Mouse (Mus musculus): ENCODE measurements around the gene Hydin. TPM values are rescaled to one million over a fixed set of nuclear protein-coding genes. Genes with fewer than 3 reads are reported as not detected.
"Not testable (repeated sequence)": the region's sequence is repeated elsewhere in the genome, so short reads cannot be mapped to it uniquely, and the experiment has no call there.

Gene Hydin
- polyA plus RNA-seq, 1 experiment from 2014 or later, result 0.12 TPM

GRCm38 (mm10) chr8:110519790-110520189, 253.0 kb downstream of the Hydin start:
- Histone ChIP-seq H3K4me3 (ENCODE audit: low read depth, low read length) (no peak overlapping the region), H3K9ac (no peak overlapping the region), H3K27me3 (ENCODE audit: insufficient read depth, low read length) (no peaks in the 10 kb centered on the region), H3K4me1 (ENCODE audit: insufficient read depth) (no peaks in the 10 kb centered on the region), H3K9me3 (ENCODE audit: low read depth, low read length) (no peaks in the 10 kb centered on the region), H3K4me2 (no peak overlapping the region), H3K27ac (ENCODE audit: low read depth) (no peak overlapping the region), H3K36me3 (ENCODE audit: insufficient read depth) (no peaks in the 10 kb centered on the region)
- 75% methylated on average over 7 of the region's 7 CpGs for WGBS
- no peak for ATAC-seq (ENCODE audit: insufficient read depth)
- DNase-seq, result no peak
- TF ChIP-seq CTCF (IDR thresholded peaks at IDR 0.05; ENCODE audit: low read depth), result no peak

DNA sequence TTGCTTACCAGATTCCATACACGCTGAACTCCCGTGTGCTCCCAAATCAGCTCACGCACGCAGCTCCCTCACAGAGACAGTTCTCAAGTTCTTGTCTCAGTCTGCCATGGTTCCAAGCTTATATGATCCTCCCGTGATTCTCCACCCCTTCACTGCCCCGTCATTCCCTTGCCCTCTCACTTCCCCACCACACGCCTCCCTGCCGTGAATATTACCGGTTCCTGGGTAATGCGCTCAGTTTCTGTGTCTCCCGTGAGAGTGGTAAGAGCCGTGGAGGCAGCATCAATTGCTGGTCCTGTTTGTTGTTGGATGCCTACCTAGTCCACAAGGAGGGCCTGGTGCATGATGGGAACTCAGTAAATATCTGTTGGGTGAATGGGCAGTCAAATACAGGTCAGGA, 255.1 kb downstream of the Hydin start:
- no peaks in the 10 kb centered on the region for H3K9me3 ChIP-seq (ENCODE audit: low read depth, low read length)

GRCm38 (mm10) chr8:110522495-110522894, 255.7 kb downstream of the Hydin start:
- ATAC-seq (ENCODE audit: insufficient read depth); H3K4me2 ChIP-seq; H3K27ac ChIP-seq (ENCODE audit: low read depth); H3K4me1 ChIP-seq (ENCODE audit: insufficient read depth); DNase-seq; H3K9me3 ChIP-seq (ENCODE audit: low read depth, low read length); H3K36me3 ChIP-seq (ENCODE audit: insufficient read depth); H3K9ac ChIP-seq; H3K4me3 ChIP-seq (ENCODE audit: low read depth, low read length); H3K27me3 ChIP-seq (ENCODE audit: insufficient read depth, low read length): not testable (repeated sequence)
- 83% methylated on average over 7 of the region's 7 CpGs for WGBS

More for the DNA sequence above, 255.1 kb downstream of the Hydin start:
- WGBS, result 89% methylated on average over 12 of the region's 12 CpGs
- Histone ChIP-seq H3K27me3 (ENCODE audit: insufficient read depth, low read length) (no peaks in the 10 kb centered on the region), H3K36me3 (ENCODE audit: insufficient read depth) (no peaks in the 10 kb centered on the region), H3K4me1 (ENCODE audit: insufficient read depth) (no peaks in the 10 kb centered on the region), H3K4me2 (no peak overlapping the region), H3K4me3 (ENCODE audit: low read depth, low read length) (no peak overlapping the region), H3K27ac (ENCODE audit: low read depth) (no peak overlapping the region), H3K9ac (no peak overlapping the region)
- DNase-seq (no peak), ATAC-seq (ENCODE audit: insufficient read depth) (no peak)
- TF ChIP-seq CTCF (IDR thresholded peaks at IDR 0.05; ENCODE audit: low read depth), result no peak

DNA sequence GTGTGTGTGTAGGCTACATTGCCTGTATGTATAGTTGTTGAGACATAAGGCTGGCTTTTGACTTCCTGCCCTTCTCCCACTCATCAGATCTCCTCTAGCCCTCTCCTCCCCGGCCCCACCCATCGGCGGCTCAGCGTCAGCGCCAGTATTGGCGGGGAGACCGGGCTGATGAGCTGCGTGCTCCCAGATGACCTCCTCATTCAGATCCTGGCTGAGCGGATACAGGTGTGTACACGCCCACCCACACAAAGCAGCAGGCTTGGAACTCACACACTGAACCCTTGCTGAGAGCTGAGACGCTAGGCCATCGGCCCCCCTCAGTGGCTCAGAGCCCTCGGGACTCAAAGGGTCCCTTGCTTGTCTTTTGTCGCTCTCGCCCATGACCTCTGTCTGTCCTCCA, 256.2 kb downstream of the Hydin start:
- Histone ChIP-seq H3K4me2 (no peak overlapping the region), H3K27me3 (ENCODE audit: insufficient read depth, low read length) (no peaks in the 10 kb centered on the region), H3K9ac (no peak overlapping the region), H3K9me3 (ENCODE audit: low read depth, low read length) (no peaks in the 10 kb centered on the region), H3K36me3 (ENCODE audit: insufficient read depth) (no peaks in the 10 kb centered on the region), H3K27ac (ENCODE audit: low read depth) (no peak overlapping the region), H3K4me3 (ENCODE audit: low read depth, low read length) (no peak overlapping the region), H3K4me1 (ENCODE audit: insufficient read depth) (no peaks in the 10 kb centered on the region)
- 69% methylated on average over 15 of the region's 15 CpGs for WGBS
- no peak for DNase-seq
- no peak for ATAC-seq (ENCODE audit: insufficient read depth)
- TF ChIP-seq CTCF (IDR thresholded peaks at IDR 0.05; ENCODE audit: low read depth), result no peak

DNA sequence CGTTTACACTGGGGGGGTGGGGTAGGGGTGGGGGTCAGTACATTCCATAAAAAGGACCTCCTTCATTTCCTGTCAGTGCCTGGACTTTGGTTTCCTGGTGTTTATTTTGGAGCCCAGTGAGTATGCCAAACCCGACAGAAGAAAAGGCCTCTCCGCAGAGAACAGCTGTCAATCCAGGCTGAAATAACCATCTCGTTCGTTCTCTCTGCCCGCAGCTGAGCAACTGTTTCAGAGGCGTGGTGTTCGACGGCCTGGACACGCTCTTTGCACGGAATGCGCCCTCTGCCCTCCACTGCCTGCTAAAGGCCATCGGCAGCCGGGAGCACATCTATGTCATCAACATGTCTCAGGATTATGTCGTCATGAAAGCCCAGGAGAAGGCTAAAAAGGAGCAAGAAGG, 258.5 kb downstream of the Hydin start:
- ATAC-seq (ENCODE audit: insufficient read depth), result no peak
- no peak for TF ChIP-seq CTCF (IDR thresholded peaks at IDR 0.05; ENCODE audit: low read depth)
- DNase-seq, result peak; percentile 20
- WGBS, result 28% methylated on average over 15 of the region's 15 CpGs
- H3K36me3 ChIP-seq (ENCODE audit: insufficient read depth), result no peaks in the 10 kb centered on the region
- no peaks in the 10 kb centered on the region for H3K4me1 ChIP-seq (ENCODE audit: insufficient read depth)
- no peak overlapping the region for H3K4me2 ChIP-seq
- H3K4me3 ChIP-seq (ENCODE audit: low read depth, low read length), result no peak overlapping the region
- no peaks in the 10 kb centered on the region for H3K27me3 ChIP-seq (ENCODE audit: insufficient read depth, low read length)
- H3K9ac ChIP-seq, result no peak overlapping the region
- H3K9me3 ChIP-seq (ENCODE audit: low read depth, low read length), result no peaks in the 10 kb centered on the region
- H3K27ac ChIP-seq (ENCODE audit: low read depth), result no peak overlapping the region

DNA sequence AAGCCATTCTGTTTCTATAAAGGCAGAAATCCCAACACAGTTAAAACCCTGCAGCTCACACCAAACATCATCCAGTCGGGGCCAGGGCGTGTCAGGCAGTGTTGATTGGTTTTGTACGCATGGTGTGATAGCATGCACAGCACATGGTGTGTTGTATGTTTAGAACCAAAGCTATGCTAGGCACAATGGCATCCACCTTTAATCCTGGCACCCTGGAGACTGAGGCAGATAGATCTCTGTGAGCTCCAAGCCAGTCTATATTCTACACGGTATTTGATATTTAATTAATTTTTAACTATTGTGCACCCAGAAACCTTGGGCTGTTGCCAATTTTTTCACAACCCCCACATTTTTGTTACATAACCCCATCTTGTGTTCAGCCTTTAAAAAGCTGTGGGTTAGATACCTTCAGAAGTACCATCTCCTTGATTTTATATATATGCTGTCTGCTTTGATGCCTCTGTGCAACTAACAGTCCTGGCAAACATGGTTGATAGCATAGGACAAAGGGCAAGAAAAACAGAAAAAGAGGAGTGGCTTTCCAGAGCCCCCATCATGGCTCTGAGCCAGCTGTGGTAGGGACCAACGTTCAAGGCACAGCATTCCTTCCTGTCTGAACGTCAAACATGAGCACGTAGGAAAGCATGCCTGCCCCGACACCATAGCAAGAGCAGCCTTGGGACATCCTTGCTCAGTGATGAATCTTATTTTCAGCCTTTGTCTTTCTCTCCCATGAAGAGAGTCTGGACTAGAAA, 263.4 kb downstream of the Hydin start:
- DNase-seq, result peak; percentile 43
- H3K27ac ChIP-seq (ENCODE audit: low read depth), result no peak overlapping the region
- WGBS, result 30% methylated on average over 8 of the region's 8 CpGs
- no peak overlapping the region for H3K4me2 ChIP-seq
- ATAC-seq (ENCODE audit: insufficient read depth), result no peak
- no peaks in the 10 kb centered on the region for H3K9me3 ChIP-seq (ENCODE audit: low read depth, low read length)
- no peaks in the 10 kb centered on the region for H3K4me1 ChIP-seq (ENCODE audit: insufficient read depth)
- no peak overlapping the region for H3K4me3 ChIP-seq (ENCODE audit: low read depth, low read length)
- no peaks in the 10 kb centered on the region for H3K36me3 ChIP-seq (ENCODE audit: insufficient read depth)
- no peaks in the 10 kb centered on the region for H3K27me3 ChIP-seq (ENCODE audit: insufficient read depth, low read length)
- H3K9ac ChIP-seq, result no peak overlapping the region
- no peak for TF ChIP-seq CTCF (IDR thresholded peaks at IDR 0.05; ENCODE audit: low read depth)

DNA sequence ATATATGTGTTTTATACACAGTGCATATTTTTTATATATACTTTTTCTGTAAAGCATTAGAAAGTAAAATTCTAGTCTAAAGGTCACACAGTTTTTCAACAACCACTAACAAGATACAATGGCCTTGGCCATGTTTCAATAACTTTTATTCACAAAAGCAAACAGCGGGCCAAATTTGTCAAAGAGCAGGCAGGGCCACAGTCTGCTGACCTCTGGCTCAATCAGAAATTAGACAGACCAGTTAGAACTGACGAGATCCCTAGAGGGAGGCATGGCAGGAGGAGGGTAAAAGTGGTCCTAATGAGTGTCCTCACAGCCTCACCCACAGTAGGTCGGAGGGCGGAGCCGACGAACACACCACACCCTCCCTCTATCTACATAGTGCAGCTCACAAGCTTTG, 267.0 kb downstream of the Hydin start:
- ATAC-seq (ENCODE audit: insufficient read depth), result no peak

More for the DNA sequence above, 267.0 kb downstream of the Hydin start:
- Histone ChIP-seq H3K9ac (no peak overlapping the region), H3K36me3 (ENCODE audit: insufficient read depth) (no peaks in the 10 kb centered on the region), H3K27ac (ENCODE audit: low read depth) (no peak overlapping the region), H3K4me1 (ENCODE audit: insufficient read depth) (no peaks in the 10 kb centered on the region), H3K27me3 (ENCODE audit: insufficient read depth, low read length) (no peaks in the 10 kb centered on the region), H3K4me2 (no peak overlapping the region), H3K9me3 (ENCODE audit: low read depth, low read length) (no peaks in the 10 kb centered on the region), H3K4me3 (ENCODE audit: low read depth, low read length) (no peak overlapping the region)
- WGBS, result 80% methylated on average over 6 of the region's 6 CpGs
- no peak for TF ChIP-seq CTCF (IDR thresholded peaks at IDR 0.05; ENCODE audit: low read depth)
- DNase-seq, result no peak
